Mouse (Mus musculus) common myeloid progenitor, adult 5-6 weeks (primary cell): Measurements from ENCODE around the gene Nutf2-ps1. TPM values are rescaled to one million over a fixed set of nuclear protein-coding genes. Genes with fewer than 3 reads are reported as not detected.

Experiments used
- total RNA-seq: library from RNA; stranded (forward); fragments of 200-1000, 187-1606 nt; gene quantifications from 2 replicates; pipeline ENCODE4 v1.2.3, GENCODE M21; 2017

Nutf2-ps1 gene
- total RNA-seq, 1 experiment from 2014 or later, result 221 TPM

Other genes with a start within 250 kb of the Nutf2-ps1 start
- gene Gm10197, start 217.3 kb downstream of the Nutf2-ps1 start, total RNA-seq, result not detected in 2 replicates
- gene Smndc1, start 198.5 kb downstream of the Nutf2-ps1 start, total RNA-seq, result 33.6 and 45.9 TPM in 2 replicates
- 16.6 and 19.8 TPM in 2 replicates for gene Dusp5, start 60.0 kb downstream of the Nutf2-ps1 start, total RNA-seq
- gene Smc3, start 11.3 kb upstream of the Nutf2-ps1 start, total RNA-seq, result 188 and 212 TPM in 2 replicates
- 0.69 TPM in 1 of 2 replicates, not detected in the other for gene Rbm20, start 88.2 kb upstream of the Nutf2-ps1 start, total RNA-seq